Mouse (Mus musculus): ENCODE data around the gene Adipor2.

DNA sequence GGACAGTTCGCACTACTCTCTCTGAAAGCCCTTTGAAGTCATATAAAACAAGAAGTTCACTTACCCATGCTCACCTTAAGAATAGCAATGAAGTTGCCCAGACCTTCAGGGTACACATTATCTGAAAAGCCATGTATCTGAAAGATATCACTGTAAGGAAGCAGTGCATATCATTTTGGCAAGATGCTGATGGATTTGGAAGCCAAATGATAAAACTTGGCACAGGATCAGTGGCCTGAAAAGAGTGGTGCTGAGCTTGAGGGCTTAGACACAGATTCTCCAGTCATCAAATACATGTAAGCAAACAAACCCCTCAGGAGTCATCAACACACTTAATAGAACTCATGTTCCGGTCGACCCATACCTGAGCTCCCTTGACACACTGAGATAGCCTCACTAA is 16.9 kb downstream of the Adipor2 start:
- TF ChIP-seq CTCF (IDR thresholded peaks at IDR 0.05; ENCODE audit: extremely low read depth, insufficient read depth, insufficient read length, insufficient replicate concordance) (no peak), POLR2A (IDR thresholded peaks at IDR 0.05; ENCODE audit: low read depth, low read length) (no peak)

All from spleen, adult 2 months (tissue).